Mouse (Mus musculus) cerebellum, adult 2 months (tissue): ENCODE results near the gene Kbtbd2. TPM values are rescaled to one million over a fixed set of nuclear protein-coding genes. Genes with fewer than 3 reads are reported as not detected.

ENCODE experiments used
- DNase-seq, 2 experiments: peaks; one replicate each; pipeline ENCODE4 v3.0.0; 2021
- H3K27ac ChIP-seq: fragments of 200-500 bp; 2 replicates; pipeline ENCODE4 v1.5.1; 2012; ENCODE audit warnings: low read length, control low read depth, inconsistent platforms; ENCODE audit not compliant: insufficient read depth
- H3K27me3 ChIP-seq: fragments of 200-500 bp; 2 replicates; pipeline ENCODE4 v1.6.1; 2012; ENCODE audit warnings: inconsistent platforms, mild to moderate bottlenecking, low read length, moderate library complexity; ENCODE audit not compliant: control insufficient read depth, insufficient read depth
- H3K4me1 ChIP-seq: fragments of 200-500 bp; 2 replicates; pipeline ENCODE4 v1.6.1; 2011; ENCODE audit warnings: low read length; ENCODE audit not compliant: control insufficient read depth, insufficient read depth
- H3K4me3 ChIP-seq: fragments of 200-500 bp; replicated peaks from 2 replicates; pipeline ENCODE3; 2011; ENCODE audit warnings: mild to moderate bottlenecking, low read depth, low read length, control low read depth; ENCODE audit not compliant: insufficient read depth
- CTCF ChIP-seq: fragments of 200-500 bp; IDR thresholded peaks from 2 replicates; pipeline ENCODE4 v1.5.1; 2011; ENCODE audit warnings: low read depth, mild to moderate bottlenecking, control low read depth, low read length, moderate library complexity, borderline replicate concordance; ENCODE audit not compliant: insufficient read depth
- POLR2A ChIP-seq: fragments of 200-500 bp; IDR thresholded peaks from 2 replicates; pipeline ENCODE4 v1.6.1; 2011; ENCODE audit warnings: low read length, control low read depth, borderline replicate concordance; ENCODE audit not compliant: insufficient read depth
- WGBS: fragments of 180-500 bp; shearing (Covaris S2); methylation state at CpG from one replicate; pipeline ENCODE4 v1.1.7; 2018; 5-methylcytosine and 5-hydroxymethylcytosine counted together
- polyA plus RNA-seq: library from polyadenylated mRNA; depleted of rRNA; stranded (reverse); fragments of >200 nt; gene quantifications from 2 replicates; pipeline ENCODE4 v1.2.3, GENCODE M21; 2012

The Kbtbd2 gene
- polyA plus RNA-seq, 1 experiment = 34.4 TPM

DNA sequence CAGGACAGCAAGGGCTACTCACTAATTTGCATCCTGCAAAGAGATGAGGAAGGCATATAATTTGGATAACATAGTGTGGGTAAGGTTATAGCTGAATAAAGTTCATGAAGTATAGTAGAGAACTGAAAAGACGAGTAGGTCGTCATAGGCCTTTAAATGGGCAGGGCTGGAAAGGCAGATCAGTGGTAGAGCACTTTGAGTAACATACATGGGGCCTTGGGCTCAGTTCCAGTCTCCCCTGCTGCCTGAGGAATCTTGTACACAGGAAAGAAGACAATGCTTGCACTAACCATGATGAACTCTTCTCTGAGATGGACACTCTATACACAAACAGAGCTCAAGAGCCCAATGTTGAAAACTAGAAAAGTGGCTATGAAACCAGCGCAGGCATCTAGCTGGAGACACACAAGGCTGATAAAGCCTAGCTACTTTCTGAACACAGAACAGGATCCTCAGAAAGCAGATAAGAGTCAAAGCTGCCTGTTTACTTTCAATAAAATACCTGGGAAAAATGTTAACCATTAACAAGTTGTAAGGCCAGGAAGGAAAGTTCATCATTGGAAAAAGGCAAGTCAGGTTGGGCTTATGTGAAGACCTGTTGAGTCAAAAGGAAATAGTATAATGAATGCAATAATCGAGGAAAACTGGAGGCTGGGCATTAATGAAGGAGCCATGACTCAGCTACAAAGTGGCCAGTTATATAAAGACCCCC, 13.9 kb downstream of the Kbtbd2 start:
- WGBS = 70% methylated on average over 4 of the region's 4 CpGs
- H3K27ac ChIP-seq = no peak overlapping the region
- peaks cover 10% of the 10 kb centered on the region; the same call in 1 of the 2 replicates for H3K4me1 ChIP-seq
- no peak for DNase-seq
- no peak overlapping the region for H3K4me3 ChIP-seq
- no peak for TF ChIP-seq POLR2A
- TF ChIP-seq CTCF = no peak
- H3K27me3 ChIP-seq = no peaks in the 10 kb centered on the region

DNA sequence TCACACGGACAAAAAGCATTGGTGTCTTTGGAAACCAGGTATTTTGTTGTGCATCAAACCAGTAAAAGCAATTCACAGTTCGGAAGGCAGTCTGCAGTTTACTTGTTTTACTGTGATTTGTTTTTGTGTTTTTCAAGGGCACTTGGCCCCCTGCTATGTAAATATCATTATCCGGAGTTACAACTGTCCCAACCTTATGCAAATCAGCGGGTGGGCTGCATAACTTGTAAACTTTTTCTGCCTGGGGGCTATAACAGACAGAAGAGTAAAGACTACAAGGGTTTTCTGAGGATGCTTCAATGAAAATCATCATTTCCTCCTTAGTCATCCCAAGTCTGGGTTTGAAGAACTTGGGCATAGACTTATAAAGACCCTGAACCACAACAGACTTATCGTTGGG, 18.0 kb downstream of the Kbtbd2 start:
- no peak for DNase-seq
- Histone ChIP-seq H3K4me1 (peaks cover 7% of the 10 kb centered on the region), H3K4me3 (no peak overlapping the region), H3K27ac (no peak overlapping the region), H3K27me3 (no peaks in the 10 kb centered on the region)
- 90% methylated on average over 5 of the region's 5 CpGs for WGBS
- no peak for TF ChIP-seq POLR2A
- TF ChIP-seq CTCF = no peak

DNA sequence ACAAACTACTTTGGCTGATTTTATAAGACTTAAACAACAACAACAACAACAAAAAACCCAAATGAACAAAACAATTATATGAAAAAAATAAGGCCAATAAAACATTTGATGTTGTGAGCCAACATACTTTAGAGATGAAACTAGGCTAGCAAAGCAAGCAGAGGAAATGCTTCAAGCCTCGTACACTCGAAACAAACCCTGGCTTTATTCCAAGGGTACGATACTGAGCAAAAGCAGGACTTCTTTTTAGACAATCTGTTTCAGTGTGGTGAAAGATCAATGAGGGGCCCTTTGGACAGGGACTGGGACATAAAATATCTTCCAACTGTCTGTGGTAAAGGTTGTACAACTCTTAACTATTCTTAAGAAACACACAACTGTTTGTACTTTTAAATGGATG, 21.8 kb downstream of the Kbtbd2 start:
- WGBS = 17% methylated on average over 3 of the region's 3 CpGs
- no peak overlapping the region for H3K4me3 ChIP-seq
- no peaks in the 10 kb centered on the region; the same call in 1 of the 2 replicates for H3K4me1 ChIP-seq
- H3K27me3 ChIP-seq = no peaks in the 10 kb centered on the region
- no peak for DNase-seq
- TF ChIP-seq POLR2A (no peak), CTCF (no peak)
- H3K27ac ChIP-seq = no peak overlapping the region

DNA sequence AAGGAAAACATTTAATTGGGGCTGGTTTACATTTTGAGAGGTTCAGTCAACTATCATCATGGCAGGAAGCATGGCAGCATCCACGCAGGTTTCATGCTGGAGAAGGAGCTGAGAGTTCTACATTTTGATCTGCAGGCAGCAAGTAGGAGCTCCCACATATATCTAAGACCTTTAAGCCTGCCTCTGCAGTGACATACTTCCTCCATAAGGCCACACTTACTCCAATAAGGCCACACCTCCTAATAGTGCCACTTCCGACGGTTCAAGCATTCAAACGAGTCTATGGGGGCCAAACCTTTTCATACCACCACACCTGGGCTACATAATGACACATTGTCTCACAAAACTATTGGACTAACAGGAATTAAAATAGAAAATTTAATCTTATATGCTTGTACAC, 31.9 kb downstream of the Kbtbd2 start:
- 88% methylated on average over 4 of the region's 4 CpGs for WGBS
- TF ChIP-seq CTCF (no peak), POLR2A (no peak)
- DNase-seq = no peak

DNA sequence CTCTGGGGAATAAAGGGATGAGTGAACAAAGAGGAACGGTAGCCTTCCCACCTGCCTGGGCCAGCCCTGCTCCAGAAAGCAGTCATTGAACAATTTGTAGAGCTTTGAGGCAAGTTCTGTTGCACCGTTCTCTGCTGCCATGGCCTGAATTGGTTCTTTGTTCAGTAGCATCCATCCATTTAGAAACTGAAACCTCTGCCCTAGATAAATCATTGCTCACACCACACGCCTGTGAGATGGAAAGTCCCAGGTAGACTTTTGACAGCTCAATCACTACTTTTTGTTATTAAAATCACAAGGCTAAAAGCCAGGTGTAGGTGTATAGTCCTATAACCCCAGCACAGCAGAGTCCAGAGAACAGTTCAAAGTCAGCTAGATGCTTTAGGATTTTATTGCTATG, 32.3 kb downstream of the Kbtbd2 start:
- no peak for TF ChIP-seq CTCF
- no peak for TF ChIP-seq POLR2A
- 66% methylated on average over 3 of the region's 3 CpGs for WGBS
- Histone ChIP-seq H3K27ac (no peak overlapping the region), H3K4me1 (no peaks in the 10 kb centered on the region), H3K4me3 (no peak overlapping the region), H3K27me3 (no peaks in the 10 kb centered on the region)
- no peak for DNase-seq

More for the DNA sequence above, 31.9 kb downstream of the Kbtbd2 start:
- Histone ChIP-seq H3K4me3 (no peak overlapping the region), H3K27me3 (no peaks in the 10 kb centered on the region), H3K4me1 (no peaks in the 10 kb centered on the region), H3K27ac (no peak overlapping the region)

DNA sequence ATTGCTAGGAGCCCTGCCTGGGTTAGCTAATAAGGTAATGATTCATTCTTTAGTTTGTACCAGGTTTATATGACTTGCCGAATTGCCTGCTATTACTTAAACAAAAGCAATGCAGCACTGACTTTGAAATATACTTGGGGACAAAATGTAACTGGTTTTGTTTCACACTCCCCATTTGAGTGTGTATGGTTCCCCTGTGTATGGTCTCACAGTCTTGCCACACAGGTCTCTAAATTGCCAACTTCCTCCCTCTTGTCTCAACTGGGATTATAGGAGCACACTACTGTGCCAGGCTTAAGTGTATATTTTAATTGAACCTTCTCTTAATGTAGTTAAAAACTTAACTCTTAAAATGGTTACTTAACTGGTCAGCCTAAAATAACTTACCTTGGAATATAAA, 38.3 kb downstream of the Kbtbd2 start:
- DNase-seq = no peak
- Histone ChIP-seq H3K27me3 (no peaks in the 10 kb centered on the region), H3K4me3 (no peak overlapping the region), H3K27ac (no peak overlapping the region), H3K4me1 (no peaks in the 10 kb centered on the region)
- WGBS = 98% methylated on average over 1 of the region's 1 CpGs
- TF ChIP-seq CTCF = no peak
- TF ChIP-seq POLR2A = no peak

DNA sequence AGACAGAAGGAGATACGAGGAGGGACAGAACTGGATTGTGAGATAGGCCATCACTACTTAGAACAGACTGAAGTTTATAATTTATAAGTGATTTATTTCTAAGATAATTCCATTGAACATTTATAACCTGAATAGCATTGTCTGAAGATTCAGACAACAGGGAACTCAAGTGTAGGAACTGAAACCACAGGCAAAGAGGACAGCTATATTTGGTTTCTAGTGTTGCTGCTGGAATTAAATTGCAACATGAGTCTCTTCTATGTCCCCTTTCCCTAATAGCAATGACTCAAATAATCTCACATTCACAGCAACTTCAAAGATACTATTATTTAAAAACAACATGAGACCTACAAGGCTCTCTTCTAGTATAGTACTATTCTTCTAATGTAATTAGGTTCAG, 41.5 kb downstream of the Kbtbd2 start:
- no peak for DNase-seq
- WGBS = 90% methylated on average over 1 of the region's 1 CpGs
- no peak for TF ChIP-seq POLR2A
- no peak for TF ChIP-seq CTCF
- no peaks in the 10 kb centered on the region for H3K27me3 ChIP-seq
- H3K4me1 ChIP-seq = no peaks in the 10 kb centered on the region
- H3K27ac ChIP-seq = no peak overlapping the region
- H3K4me3 ChIP-seq = no peak overlapping the region

DNA sequence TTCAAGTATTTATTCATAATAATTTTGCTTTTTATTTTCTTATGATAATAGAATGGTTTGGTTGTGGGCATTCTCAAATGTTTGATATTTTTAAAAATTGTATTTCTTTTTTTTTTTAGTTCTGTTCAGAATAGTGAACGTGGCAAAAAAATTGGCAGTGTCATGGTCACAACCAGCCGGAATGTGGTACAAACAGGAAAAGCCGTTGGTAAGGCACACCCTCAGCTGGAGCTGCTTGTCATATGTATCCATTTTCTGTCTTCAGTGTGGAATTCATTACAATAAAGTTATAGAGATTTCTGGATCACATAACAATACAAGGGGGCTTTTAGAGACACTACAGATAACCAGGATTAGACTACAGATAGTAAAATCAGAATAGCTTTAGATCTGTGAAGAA, 43.9 kb downstream of the Kbtbd2 start:
- Histone ChIP-seq H3K4me3 (no peak overlapping the region), H3K27ac (no peak overlapping the region), H3K4me1 (no peaks in the 10 kb centered on the region), H3K27me3 (no peaks in the 10 kb centered on the region)
- no peak for TF ChIP-seq CTCF
- DNase-seq = no peak
- WGBS = 81% methylated on average over 3 of the region's 3 CpGs
